Mouse (Mus musculus) cortical plate, adult 2 months (tissue): ENCODE measurements at regions not wholly inside any gene's neighbourhood (a gene's known extent, or its start where the extent isn't known, plus 50 kb on each side); places are given as distances from the start of the nearest gene placed in this dataset.

Experiments
- CTCF ChIP-seq: fragments of 200-500 bp; IDR thresholded peaks from 2 replicates; pipeline ENCODE4 v1.5.1; 2011; ENCODE audit warnings: mild to moderate bottlenecking, control low read depth, low read length; ENCODE audit not compliant: insufficient read depth; ENCODE audit errors: extremely low read depth
- POLR2A ChIP-seq: fragments of 200-500 bp; IDR thresholded peaks from 2 replicates; pipeline ENCODE4 v1.6.1; 2011; ENCODE audit warnings: mild to moderate bottlenecking, low read length, control low read depth; ENCODE audit not compliant: insufficient read depth; ENCODE audit errors: extremely low read depth

DNA sequence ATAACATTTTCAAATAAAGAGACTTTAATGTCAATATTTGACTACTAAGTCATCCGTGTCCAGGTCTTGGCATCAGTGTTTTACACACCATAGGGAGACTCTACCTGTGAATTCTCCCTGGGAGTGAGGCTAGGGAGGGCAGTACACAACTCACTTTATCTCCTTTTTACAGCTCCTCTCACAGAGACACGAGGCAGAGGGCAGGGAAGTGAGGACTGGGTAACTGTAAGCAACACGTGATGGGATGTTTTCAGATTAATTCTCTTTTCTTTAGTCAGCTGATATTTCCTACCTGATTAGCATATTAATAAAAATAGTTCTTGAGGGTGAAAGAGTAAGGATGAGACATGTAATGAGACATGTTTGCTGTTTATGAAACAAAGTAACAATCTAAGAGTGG, 51.8 kb upstream of the Cdkn2b start:
- no peak for TF ChIP-seq POLR2A
- TF ChIP-seq CTCF: no peak
